Mouse (Mus musculus): ENCODE measurements at regions not wholly inside any gene's neighbourhood (a gene's known extent, or its start where the extent isn't known, plus 50 kb on each side); places are given as distances from the start of the nearest gene placed in this dataset.

DNA sequence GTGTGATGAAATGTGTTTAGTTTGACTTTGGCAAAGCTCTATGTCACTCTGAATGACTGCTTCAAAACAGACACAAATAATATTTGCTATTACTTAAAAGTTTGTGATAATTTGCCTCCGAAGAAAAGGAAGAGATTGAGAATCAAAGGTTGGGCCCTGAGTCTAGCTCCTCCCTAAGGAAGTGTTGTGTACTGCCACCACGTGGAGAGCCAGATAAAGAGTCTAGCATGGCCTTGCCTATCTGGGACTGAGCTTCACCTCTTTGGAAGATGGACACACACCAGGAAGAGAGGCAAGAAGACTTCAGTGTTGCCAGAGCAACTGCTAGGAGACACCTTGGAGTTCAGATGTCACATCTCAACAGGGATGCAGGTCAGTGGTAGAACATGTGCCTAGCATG, 258.5 kb downstream of the Cog6 start:
- DNase-seq (ENCODE audit: low spot score): no peak

DNA sequence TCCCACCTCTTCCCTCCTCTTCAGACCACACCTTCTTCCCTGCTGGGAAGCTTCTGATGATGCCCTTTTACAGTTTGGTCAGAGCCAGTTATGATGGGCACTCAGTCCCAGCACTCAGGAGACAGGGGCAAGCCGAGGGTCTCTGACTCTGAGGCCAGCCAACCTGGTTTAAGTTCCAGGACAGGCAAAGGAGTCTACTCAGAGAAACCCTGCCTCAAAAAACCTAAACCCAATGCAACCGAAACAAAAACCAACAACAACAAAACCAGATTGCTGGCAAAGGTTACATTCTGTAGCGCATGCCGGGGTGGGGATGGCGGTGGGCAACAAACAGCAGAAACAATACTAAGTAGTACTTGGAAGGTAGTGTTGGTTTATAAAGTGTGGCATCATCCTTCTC, 260.2 kb downstream of the Cog6 start:
- DNase-seq (ENCODE audit: low spot score): no peak

DNA sequence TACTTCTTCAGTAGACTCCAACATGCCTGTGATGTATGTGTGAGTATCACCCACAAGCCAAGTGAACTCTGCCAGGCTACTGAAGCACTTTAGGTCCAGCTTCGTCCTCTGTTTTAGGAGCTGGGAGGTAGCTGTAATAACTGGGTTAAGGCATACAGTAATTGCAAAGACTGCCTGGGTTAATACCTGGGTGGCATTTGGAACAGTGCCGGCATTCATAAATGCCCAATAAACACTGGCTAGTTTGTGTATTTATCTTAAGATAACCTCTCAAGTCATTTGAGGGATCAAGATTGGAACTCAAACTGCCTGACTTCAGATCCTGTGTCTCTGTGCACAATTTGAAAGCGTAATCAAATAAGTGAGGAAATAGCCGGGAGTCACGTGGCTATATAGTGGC, 261.0 kb downstream of the Cog6 start:
- no peak for DNase-seq (ENCODE audit: low spot score)

DNA sequence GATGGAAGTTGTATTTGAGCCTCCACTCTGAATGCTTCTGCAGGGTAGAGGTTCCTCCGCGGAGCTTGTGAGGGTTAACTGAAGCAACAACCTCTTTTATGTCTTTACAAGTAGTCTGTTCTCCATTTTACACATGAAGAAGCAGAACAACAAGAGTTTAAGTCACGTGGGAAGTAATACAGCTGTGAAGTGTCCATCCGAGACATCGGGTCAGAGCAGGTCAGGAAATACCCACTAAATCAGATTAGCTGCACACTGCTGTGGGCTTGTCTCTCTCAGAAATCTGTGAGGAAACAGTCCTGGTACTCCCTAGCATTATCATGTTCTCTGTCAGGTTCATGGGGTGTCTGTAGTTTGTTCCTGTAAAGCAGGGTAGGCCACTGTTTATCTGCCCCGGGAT, 262.1 kb downstream of the Cog6 start:
- DNase-seq (ENCODE audit: low spot score): no peak

DNA sequence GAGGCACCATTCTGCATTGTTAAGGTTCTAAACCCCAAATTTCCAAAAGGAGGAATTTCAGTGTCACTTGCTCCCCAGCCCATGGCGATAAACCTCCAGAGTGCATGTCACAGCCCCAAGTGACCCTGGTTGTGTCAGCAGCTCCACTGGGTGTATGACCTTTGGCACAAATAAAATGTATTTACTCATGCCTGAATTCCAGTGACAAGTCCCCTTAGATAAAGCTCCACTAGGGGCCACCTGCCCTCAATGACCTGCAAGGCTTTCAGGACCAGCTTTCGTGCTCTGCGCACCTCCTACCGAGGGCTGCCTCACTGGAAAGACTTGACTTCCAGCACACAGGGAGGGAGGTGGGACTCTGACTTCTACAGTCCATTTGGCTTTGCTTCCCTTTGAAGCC, 262.6 kb downstream of the Cog6 start:
- DNase-seq (ENCODE audit: low spot score): no peak

DNA sequence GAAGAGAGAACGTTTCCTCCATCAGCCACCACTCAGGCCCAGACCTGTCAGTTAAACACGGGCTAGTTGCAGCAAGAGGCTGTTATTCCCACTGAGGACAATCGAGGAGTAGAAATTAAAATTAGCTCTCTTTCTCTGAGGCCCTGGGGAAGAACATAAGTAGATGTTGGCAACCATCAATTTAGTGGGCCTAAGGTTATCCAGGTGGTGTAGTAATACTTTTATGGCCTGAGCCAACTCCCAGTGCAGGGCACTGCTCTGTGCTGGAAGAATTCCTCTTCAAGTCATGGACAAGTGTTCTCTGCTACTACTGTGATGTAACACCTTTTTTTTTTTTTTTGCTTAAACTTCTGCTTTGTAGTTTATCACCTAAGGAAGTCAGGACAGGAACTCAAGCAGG, 270.1 kb downstream of the Cog6 start:
- no peak for DNase-seq (ENCODE audit: low spot score)

DNA sequence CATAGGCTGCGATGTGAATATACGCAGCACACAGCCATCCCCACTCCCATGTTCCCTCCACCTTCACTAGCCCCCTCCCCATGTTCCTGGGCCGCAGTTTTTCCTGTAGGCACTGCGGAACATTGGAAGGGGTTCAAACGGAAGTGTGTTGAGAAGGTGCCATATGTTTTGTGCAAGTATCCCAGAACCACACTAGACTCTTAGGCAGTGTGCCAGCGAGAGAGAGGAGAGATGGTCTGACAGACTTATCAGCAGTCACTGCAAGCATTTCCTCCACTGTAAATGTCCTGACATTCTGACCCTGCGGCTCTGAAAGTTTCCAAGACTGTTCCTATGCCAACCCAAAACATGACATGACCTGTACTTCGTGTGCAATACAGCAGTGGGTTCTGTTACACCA, 272.7 kb downstream of the Cog6 start:
- no peak for DNase-seq (ENCODE audit: low spot score)

DNA sequence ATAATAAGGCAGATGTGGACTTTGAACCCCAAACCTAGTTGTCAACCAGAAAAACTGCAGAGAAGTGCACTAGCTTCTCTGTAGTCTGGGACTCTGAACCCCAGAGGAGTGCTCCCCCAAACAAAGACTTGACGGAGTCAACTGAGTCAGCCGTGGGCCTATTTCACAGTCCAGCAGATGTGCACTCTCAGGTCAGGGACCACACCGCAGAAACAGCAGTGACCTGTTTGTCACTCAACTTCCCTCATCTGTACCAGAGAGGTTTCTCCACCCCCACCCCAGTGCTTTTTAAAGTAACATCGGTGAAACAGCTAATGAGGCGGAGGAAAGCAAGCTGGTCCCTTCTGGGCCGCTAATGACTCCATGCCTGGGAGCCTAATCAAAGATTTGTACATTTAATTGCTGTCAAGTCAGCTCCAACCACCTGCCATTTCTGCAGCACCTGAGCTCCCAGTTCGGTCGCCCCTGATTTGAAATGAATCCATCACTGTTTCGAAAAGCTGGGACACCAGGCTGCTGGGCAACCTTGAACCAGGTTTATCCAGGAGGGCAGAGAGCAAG, 276.5 kb downstream of the Cog6 start:
- no peak for DNase-seq (ENCODE audit: low spot score)

DNA sequence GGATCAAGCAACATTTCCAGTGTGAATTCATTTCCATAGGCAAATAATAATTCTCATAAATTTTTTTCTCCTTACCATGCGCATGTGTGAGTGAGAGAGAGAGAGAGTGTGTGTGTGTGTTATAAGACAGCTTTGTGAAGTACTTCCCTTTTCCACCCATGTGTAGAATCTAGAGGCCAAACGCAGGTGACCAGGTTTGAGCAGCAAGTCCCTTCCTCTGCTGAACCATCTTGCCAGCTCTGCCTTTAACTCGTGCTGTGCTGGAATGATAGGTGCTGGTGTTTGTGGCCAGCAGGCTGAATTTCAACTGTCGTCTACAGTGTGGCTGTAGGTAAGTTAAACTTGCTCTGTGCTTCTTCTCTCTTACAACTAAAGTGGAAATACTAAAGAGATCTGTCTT, 277.5 kb downstream of the Cog6 start:
- DNase-seq (ENCODE audit: low spot score): no peak

DNA sequence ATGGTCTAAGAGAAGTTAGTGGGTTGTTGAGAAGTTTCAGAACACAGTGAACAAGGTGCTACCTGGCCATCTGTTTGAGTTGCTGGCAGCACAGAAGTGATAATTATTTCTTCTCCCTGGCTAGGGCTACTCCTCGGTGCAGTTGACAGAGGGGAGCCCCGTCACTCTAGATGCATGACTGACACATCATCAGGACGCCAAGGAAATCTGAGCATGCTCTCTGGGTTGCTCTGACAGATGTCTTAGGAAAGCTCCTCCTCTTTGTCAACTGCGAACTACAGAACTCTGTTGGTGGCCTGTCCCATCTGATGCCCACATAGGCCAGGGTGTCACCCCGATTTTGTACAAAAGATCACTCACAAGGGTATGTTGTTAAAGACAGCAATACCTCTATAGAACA, 278.7 kb downstream of the Cog6 start:
- DNase-seq (ENCODE audit: low spot score): no peak

DNA sequence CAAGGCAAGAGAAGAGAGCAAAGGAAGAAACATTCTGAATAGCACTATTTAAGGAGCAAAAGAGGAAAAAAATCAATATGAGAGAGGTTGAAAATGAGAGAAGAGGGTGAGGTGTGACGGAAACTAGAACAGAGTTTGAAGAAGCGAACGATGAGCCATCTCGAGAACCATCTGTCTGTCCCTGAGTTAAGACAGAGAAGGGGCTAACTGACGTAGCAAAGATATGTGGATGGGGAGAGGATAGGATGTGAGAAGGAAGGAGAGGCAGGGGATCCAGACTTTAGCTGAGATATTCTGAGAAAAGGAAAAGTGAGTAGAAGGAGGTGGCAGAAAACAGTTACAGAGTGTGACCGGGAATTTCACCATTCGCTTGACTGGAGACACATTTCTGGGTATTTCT, 281.1 kb downstream of the Cog6 start:
- DNase-seq (ENCODE audit: low spot score): no peak

DNA sequence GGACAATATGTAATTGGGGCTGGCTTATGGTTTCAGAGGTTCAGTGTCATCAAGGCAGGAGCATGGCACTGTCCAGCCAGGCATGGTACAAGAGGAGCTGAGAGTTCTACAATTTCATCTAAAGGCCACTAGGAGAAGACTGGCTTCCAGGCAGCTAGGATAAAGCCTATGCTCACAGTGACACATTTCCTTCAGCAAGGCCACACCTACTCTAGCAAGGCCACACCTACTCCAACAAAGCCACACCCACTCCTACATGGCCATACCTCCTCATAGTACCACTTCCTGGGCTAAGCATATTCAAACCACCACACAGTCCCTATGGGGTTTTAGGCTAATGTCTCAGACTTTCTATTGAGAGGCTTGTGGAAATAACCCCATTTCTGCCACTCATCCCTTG, 285.1 kb downstream of the Cog6 start:
- DNase-seq (ENCODE audit: low spot score): no peak

DNA sequence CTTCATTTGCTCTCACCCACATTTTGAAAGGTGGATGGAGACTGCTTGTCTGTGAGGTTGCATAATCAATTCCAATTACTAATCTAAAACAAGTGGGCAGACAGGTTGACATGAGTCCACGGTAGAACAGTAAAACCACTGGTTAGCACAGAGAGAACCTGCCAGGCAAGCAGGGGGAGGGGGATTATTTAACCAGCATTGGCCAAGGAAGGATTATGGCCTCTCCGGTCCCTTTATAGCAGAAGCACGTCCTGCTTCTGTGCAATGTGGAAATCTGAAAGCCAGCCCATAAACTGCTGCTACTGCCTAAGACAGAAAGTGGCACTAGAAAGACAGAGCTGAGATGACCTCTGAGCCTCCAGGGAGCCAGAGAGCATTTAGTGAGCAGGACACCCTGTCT, 285.5 kb downstream of the Cog6 start:
- no peak for DNase-seq (ENCODE audit: low spot score)

DNA sequence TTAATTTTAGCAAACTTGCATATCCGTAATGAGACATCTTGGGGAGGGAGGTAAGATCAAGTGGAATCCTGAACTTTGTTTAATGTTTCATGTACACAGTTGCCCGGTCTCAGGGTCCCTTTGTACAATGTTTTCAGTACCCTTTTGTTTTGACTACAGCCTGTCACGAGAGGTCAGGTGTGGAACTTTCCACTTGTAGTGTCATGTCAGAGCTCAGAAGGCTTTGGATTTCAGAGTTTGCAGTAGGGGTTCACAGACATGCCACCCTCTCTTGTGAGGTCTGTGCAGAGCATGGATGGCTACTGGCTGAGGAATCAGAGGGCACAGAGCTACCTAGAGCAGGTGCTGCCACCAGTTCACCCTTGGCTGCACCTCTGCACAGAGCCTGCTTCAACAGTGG, 287.3 kb downstream of the Cog6 start:
- no peak for DNase-seq (ENCODE audit: low spot score)

DNA sequence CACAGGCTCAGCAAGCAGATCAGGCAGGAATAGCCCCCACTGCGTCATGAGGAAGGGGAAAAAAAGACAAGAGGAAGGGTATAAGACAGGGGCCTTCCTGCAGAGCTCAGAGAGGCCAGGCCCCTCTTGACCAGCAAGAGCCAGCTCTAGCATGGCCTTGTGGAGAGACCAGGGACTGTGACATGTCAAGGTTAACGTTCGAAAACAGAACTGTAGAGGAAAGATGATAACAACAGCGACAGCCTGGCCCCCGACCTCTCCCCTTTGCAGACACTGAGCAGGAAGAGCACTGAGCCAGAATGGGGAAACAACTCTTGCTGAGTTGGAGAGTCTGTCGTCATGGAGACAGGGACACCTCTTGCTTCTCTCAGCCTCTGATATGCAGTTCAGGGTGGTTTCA, 288.2 kb downstream of the Cog6 start:
- DNase-seq (ENCODE audit: low spot score): no peak

DNA sequence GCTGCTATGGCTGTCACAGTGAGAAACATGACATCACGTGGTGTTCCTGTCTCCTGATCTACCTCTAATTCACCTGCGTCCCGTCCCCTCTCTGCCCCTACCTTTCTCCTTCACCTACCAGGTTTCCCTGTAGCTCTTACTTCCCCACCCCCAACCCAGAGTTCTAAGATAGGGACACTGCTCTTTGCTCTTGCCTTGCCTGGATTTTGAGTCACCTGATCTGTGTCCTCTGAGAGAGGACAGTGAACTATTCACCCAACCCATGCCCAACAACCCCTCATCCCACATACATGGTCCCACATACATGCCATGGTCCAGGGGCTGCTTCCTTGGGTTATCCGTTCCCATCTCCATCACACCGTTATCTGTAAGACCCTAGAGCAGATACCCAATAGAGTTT, 288.6 kb downstream of the Cog6 start:
- no peak for DNase-seq (ENCODE audit: low spot score)

DNA sequence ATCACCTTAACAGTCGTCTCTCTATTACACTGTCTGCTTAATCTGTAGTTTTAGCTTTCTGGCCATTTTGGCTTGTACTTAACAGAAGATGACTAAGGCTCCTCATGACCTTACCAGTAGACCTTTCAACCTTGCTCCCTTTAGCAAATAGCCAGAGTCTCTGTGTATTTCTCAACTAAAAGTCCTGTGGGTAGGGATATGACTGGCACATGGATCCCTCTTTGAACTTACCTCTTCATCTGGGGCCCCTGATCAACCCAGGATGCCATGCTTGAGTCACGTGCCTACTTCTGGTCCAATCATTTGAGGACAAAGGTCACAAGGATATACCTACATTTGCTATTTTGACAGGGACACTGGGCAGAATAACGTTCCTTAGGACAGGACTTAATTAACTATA, 292.7 kb downstream of the Cog6 start:
- DNase-seq (ENCODE audit: low spot score): no peak

DNA sequence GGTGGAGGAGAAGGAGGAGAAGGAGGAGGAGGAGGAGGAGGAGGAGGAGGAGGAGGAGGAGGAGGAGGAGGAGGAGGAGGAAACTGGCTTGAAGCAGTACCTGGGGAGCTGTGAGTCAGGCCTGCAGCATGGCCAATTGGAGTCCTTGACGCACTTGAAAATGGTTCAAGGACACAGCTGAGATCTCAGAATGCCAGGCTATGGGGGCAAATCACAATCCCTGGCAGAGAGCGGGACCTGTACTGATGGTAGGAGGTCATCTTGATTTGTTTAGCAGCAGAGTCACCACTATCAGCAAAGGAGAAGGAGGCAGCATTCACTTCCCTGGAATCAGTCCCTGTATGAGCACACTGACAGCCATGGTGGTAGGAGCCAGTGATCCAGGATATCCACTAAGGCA, 294.1 kb downstream of the Cog6 start:
- DNase-seq (ENCODE audit: low spot score): peak; percentile 45

DNA sequence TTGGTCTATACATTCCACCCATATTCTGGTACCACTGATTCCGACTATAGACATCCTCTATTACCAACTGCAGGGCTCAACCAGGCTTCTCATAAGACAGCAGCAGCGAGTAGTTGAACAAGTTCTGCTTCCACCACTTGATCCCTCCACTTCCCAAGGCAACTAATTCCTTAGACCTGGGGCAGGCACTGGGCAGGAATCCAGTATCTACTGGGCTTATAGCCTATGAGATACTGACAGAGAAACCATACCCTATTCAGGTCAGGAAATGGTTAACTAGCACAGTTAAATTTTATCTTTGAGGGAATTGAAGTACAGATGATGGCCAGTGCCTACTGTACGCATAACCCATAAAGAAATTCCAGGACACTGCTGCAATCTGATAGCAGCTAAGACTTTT, 297.9 kb downstream of the Cog6 start:
- no peak for DNase-seq (ENCODE audit: low spot score)

DNA sequence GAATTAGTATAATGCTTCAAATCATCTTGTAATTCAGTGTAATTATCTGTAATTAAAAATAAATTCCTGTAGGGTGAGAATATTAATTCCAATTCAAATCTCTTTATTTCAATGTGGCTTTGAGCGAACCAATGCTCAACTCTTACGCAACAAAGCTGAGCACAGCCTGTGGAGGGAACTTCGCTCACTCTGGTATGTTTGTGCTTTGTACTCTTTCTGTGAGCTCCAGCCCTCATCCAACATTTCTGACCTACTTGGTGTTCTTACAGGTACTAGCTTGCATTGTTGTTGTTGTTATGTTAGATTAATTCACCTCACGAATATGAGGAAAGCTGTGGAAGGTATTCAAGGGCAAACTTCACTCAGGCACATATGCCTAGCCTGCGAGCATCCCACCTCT, 299.7 kb downstream of the Cog6 start:
- no peak for DNase-seq (ENCODE audit: low spot score)

DNA sequence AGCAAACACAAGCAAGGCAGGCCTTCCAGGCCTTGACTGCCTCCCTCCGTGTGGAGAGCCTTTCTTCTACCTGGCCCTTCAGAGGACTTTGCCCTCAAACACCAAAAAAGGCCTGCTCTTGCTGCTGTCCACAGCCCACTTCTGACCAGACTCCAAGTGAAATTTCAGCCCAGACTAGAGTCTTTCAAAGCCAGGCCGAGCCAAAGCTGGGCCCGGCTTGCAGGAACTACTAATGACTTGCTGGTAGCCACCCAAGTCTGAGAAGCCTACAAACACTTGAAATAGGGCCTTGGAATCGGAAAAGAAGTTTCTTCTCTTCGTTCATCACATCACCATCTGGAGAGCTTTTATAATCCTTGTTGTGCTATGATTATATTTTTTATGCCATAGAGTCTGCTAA, 304.9 kb downstream of the Cog6 start:
- DNase-seq (ENCODE audit: low spot score): no peak

DNA sequence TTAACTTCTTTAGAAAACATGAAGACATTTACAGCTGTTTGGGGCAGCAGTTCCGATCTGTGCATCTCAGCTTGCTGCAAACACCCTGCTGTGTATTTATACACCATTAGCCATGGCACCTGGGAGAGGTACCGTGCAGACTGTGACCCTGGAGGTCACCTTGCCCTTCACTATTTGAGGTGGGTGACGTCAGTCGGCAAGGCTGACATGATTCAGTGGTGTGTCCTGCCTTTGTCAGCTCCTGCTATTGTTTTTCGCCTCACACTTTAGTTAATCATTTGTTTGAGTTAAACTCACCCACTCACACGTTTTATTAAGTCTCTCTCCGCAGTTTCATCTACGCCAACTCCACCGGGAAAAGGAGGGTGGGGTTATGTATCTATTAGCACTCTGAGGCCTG, 305.9 kb downstream of the Cog6 start:
- DNase-seq (ENCODE audit: low spot score): no peak

DNA sequence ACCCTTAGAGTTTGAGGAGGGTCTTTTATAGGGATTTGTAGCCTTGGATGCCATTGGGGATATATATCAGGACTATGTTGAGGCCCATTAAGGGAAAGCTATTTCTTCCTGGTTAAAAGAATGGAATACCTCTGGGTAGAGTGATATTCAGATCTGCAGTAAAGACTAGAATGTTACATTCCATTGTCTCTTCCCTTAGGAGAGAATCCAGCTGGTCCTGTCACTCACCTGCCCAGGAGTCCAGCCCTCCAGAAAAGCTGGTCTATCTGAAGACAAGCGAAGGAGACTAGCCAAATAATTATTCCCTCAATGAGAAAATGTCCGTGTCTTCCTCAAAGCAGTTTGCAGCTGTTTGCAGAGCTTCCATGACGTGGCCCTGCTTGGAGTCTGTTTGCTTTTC, 308.3 kb downstream of the Cog6 start:
- DNase-seq (ENCODE audit: low spot score): no peak

DNA sequence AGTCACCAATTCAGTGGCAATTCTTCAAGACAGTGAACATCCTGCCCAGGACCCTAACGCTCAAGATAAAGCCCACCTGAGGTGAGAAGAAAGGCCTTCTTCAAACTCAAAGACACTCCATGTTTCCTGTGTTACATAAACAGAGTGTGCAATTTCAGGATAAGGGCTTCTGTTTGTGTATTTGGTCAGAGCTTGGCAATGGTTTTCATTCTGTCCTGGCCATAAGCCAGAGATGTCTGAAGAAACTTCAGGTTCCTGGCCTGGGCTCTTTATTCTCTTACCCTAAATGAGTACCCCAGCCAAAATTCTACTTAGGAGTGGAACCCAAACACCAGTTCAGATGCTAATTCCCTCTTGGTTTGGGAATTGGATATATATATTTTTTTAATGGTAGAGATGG, 308.7 kb downstream of the Cog6 start:
- DNase-seq (ENCODE audit: low spot score): no peak

DNA sequence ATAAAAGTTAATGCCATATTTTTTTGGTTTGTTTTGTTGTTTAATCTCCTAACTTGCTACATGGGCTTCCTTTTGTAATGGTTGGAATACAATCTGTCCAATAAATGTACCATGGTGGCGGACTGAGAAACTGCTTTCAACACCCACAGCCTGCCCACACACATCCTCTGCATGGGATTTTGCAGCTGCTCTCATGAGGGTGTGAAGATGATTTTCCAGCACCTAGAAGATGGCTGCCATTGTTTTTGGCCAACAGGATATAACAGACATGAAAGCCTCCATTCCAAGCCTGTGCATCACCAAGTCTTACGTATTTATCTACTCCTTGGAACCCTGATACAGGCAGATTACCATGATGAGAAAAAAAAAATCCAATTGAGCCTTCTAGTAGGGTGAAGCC, 310.4 kb downstream of the Cog6 start:
- DNase-seq (ENCODE audit: low spot score): no peak
